Mouse (Mus musculus) monocyte, adult 5-6 weeks (primary cell): ENCODE data around the gene 4933430I17Rik. TPM values are rescaled to one million over a fixed set of nuclear protein-coding genes. Genes with fewer than 3 reads are reported as not detected.

Source experiments
- ATAC-seq: fragments of 153-309, 156-312 bp; replicated peaks from 2 replicates; pipeline ENCODE4 v1.8.0; 2017; ENCODE audit warnings: mild to moderate bottlenecking; ENCODE audit not compliant: low TSS enrichment, insufficient number of reproducible peaks, severe bottlenecking, poor library complexity, low FRiP score
- total RNA-seq: library from RNA; stranded (forward); fragments of 200-1000, 200-491, 200-594 nt; gene quantifications from 3 replicates; pipeline ENCODE4 v1.2.3, GENCODE M21; 2017

4933430I17Rik gene
- total RNA-seq, 1 experiment from 2014 or later = not detected

GRCm38 (mm10) chr4:62501964-62502732, 23.0 kb upstream of the 4933430I17Rik start:
- peak; percentile 91 for ATAC-seq

GRCm38 (mm10) chr4:62502969-62503368, 22.2 kb upstream of the 4933430I17Rik start:
- ATAC-seq = no peak

GRCm38 (mm10) chr4:62503374-62503970, 21.7 kb upstream of the 4933430I17Rik start, which contains the start of gene Hdhd3:
Gene Hdhd3, minus strand, starts transcription at chr4:62503467.
- ATAC-seq = no peak

- ATAC-seq = no peak
Measured at GRCm38 (mm10) chr4:62505991-62506390, 19.2 kb upstream of the 4933430I17Rik start.

- no peak for ATAC-seq
Measured at GRCm38 (mm10) chr4:62506798-62507197, 18.4 kb upstream of the 4933430I17Rik start.

- ATAC-seq = no peak
Measured at GRCm38 (mm10) chr4:62508839-62509238, 16.3 kb upstream of the 4933430I17Rik start.

- no peak for ATAC-seq
Measured at GRCm38 (mm10) chr4:62509946-62510345, 15.2 kb upstream of the 4933430I17Rik start.

GRCm38 (mm10) chr4:62513998-62514506, 11.1 kb upstream of the 4933430I17Rik start:
- ATAC-seq = no peak

GRCm38 (mm10) chr4:62514995-62515394, 10.2 kb upstream of the 4933430I17Rik start:
- no peak for ATAC-seq

GRCm38 (mm10) chr4:62515490-62515889, 9.7 kb upstream of the 4933430I17Rik start:
- no peak for ATAC-seq

- no peak for ATAC-seq
Measured at GRCm38 (mm10) chr4:62516079-62516478, 9.1 kb upstream of the 4933430I17Rik start.

- ATAC-seq = no peak
Measured at GRCm38 (mm10) chr4:62516579-62516978, 8.6 kb upstream of the 4933430I17Rik start.

GRCm38 (mm10) chr4:62517046-62517445, 8.1 kb upstream of the 4933430I17Rik start:
- no peak for ATAC-seq

- no peak for ATAC-seq
Measured at GRCm38 (mm10) chr4:62517538-62518415, 7.4 kb upstream of the 4933430I17Rik start.

GRCm38 (mm10) chr4:62518416-62519121, 6.6 kb upstream of the 4933430I17Rik start:
- no peak for ATAC-seq

GRCm38 (mm10) chr4:62519122-62519848, 5.9 kb upstream of the 4933430I17Rik start:
- peak; percentile 5; the same call in 1 of the 2 replicates for ATAC-seq

- peak; percentile 30 for ATAC-seq
Measured at GRCm38 (mm10) chr4:62519849-62520233, 5.3 kb upstream of the 4933430I17Rik start, which contains the start of gene Alad. Gene Alad, minus strand, starts transcription at chr4:62519918.
